Mouse (Mus musculus): ENCODE data around the gene Tmem169.

GRCm38 (mm10) chr1:72242581-72243143 is 41.5 kb upstream of the Tmem169 start:
- TF ChIP-seq POLR2A (IDR thresholded peaks at IDR 0.05; ENCODE audit: borderline replicate concordance, extremely low read depth, insufficient read depth, insufficient read length, poor library complexity, severe bottlenecking), result no peak
- no peak for TF ChIP-seq CTCF (IDR thresholded peaks at IDR 0.05; ENCODE audit: borderline replicate concordance, extremely low read depth, insufficient read depth, insufficient read length)

All from brain, embryonic 14.5 days (tissue).